Mouse (Mus musculus): Measurements from ENCODE around the gene Zfp536.

- TF ChIP-seq MAX (IDR thresholded peaks at IDR 0.05; ENCODE audit: low read depth) (no peak), POLR2AphosphoS2 (IDR thresholded peaks at IDR 0.05; ENCODE audit: insufficient read length, low read depth) (no peak), MYOD1 (IDR thresholded peaks at IDR 0.05; ENCODE audit: control insufficient read depth in 1 of 3, insufficient read length in 2 of 3, low read depth in 2 of 3) (no peak), POLR2A (IDR thresholded peaks at IDR 0.05; ENCODE audit: insufficient read length, low read depth) (no peak)
Observed at GRCm38 (mm10) chr7:37695066-37695465, 78.4 kb downstream of the Zfp536 start.
